Mouse (Mus musculus) midbrain, embryonic 10.5 days (tissue): ENCODE results near the gene Rtn2. TPM values are rescaled to one million over a fixed set of nuclear protein-coding genes. Genes with fewer than 3 reads are reported as not detected.

Source experiments
- DNase-seq: peaks from one replicate; pipeline ENCODE4 v3.0.0-alpha.2; 2017; ENCODE audit warnings: low spot score
- H3K27ac ChIP-seq: fragments of 300-500 bp; sonication (generic); replicated peaks from 2 replicates; pipeline ENCODE4 v1.5.1; 2016; ENCODE audit warnings: mild to moderate bottlenecking
- H3K27me3 ChIP-seq: fragments of 300-500 bp; sonication (generic); 2 replicates; pipeline ENCODE4 v1.6.1; 2016; ENCODE audit warnings: low read depth, mild to moderate bottlenecking; ENCODE audit not compliant: poor library complexity, severe bottlenecking
- H3K36me3 ChIP-seq: fragments of 300-500 bp; sonication (generic); 2 replicates; pipeline ENCODE4 v1.6.1; 2016; ENCODE audit warnings: mild to moderate bottlenecking, moderate library complexity
- H3K4me1 ChIP-seq: fragments of 300-500 bp; sonication (generic); 2 replicates; pipeline ENCODE4 v1.6.1; 2016
- H3K4me3 ChIP-seq: fragments of 300-500 bp; sonication (generic); 2 replicates; pipeline ENCODE4 v1.5.1; 2016; ENCODE audit warnings: mild to moderate bottlenecking, moderate library complexity
- H3K9me3 ChIP-seq: fragments of 300-500 bp; sonication (generic); replicated peaks from 2 replicates; pipeline ENCODE4 v1.6.1; 2016; ENCODE audit warnings: mild to moderate bottlenecking
- WGBS: fragments of 180-500 bp; shearing (Covaris S2); methylation state at CpG from one replicate; pipeline ENCODE4 v1.1.7; 2016; 5-methylcytosine and 5-hydroxymethylcytosine counted together
- polyA plus RNA-seq: library from polyadenylated mRNA; unstranded; fragments of >200 nt; fragmentation: Nextera tagmentation; extraction: Ambion mirVana; gene quantifications from 2 replicates; pipeline ENCODE4 v1.2.1, GENCODE M21; 2016

The Rtn2 gene
- polyA plus RNA-seq, 1 experiment from 2014 or later = 41.9 TPM

DNA sequence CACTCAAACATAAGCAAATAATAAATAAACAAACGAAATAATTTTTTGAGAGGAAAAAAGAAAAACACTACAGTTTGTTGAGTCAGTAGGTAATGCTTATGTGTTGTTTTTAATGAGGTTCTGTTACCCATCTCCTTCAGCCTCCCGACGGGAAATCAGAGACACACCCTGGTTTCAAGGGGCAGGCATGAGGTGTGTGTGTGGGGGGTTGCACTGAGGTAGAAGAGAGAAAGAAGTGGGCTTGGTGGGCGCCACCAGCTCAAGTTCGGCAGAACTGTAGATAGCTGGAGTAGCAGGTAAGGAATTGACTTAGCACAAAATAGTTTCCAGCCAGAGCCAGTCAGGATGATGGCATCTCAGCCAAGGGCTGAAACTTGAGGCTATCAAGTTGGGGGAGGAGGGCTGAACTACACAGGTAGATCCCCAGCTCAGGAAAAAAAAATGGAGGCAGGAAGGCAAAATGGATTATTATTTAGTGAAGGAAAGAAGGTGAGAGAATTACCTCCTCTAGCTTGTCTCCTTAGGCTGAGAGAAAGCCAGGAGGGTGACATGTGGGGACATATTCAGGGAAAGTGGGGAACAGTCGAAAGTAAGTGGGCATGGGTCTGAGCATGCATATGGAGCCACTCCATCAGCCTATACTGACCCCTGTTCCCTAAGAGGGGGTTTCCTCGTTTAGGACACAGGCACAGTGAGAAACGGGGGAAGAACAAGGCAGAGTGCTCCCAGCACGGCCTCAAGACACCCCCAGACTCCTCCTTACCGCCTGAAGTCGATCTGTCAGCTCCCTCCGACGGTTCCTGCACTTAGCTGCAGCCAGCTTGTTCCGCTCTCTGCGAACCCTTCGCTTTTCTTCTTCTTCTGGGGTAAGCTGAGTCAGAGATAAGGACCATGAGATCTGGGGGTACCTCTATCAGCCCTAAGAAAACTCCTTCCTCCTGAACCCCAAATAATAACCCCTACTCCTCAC, 23.7 kb downstream of the Rtn2 start:
- Histone ChIP-seq H3K4me1 (peaks cover 64% of the 10 kb centered on the region), H3K4me3 (peak overlapping the region; percentile 16; the same call in 1 of the 2 replicates), H3K27ac (no peak overlapping the region), H3K27me3 (peaks cover 75% of the 10 kb centered on the region), H3K36me3 (no peaks in the 10 kb centered on the region), H3K9me3 (no peaks in the 10 kb centered on the region)
- no peak for DNase-seq
- 52% methylated on average over 16 of the region's 16 CpGs for WGBS

DNA sequence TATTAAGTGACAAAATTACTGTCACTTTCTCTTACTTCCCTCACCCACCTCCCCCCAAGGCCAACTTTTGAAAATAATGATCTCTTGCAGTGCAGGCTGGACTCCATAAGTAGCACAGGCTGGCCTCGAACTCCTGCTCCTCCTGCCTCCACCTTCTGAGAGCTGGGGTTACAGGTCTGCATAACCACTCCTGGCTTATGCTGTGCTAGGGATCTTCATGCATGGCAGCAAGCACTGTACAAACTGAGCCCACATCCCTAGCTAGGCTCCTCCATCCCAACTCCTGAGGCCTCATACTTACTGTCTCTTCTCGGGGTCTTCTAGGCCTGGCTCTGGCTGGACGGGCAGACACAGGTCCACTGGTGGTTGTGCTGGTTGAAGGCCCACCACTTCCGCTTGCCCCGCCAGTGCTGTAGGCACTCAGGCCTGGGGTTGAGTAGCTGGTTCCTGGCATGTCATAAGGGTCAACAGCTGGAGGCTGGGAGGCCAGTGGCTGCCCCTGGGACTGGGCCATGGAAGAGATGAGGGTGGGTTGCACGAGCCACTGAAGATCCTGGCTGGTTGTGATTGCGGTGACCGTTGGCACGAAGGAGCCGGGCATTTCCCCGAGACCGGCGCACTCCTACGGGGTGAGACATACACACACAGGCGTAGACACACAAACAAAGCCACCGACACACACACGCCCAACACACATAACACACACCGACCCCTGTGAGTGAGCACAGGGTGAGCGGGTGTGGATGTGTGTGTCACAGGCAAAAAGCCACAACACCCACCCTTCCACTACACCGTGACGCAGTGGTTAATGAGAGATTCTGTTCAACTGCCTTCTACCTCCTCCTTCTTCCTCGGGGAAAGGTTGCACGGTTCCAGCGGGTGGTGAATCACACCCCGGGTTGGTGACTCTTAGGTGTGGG, 24.7 kb downstream of the Rtn2 start:
- DNase-seq = no peak
- no peaks in the 10 kb centered on the region for H3K9me3 ChIP-seq
- H3K36me3 ChIP-seq = no peaks in the 10 kb centered on the region
- peaks cover 74% of the 10 kb centered on the region for H3K27me3 ChIP-seq
- peaks cover 56% of the 10 kb centered on the region for H3K4me1 ChIP-seq
- H3K27ac ChIP-seq = no peak overlapping the region
- peak overlapping the region; percentile 80 for H3K4me3 ChIP-seq
- 68% methylated on average over 25 of the region's 25 CpGs for WGBS

DNA sequence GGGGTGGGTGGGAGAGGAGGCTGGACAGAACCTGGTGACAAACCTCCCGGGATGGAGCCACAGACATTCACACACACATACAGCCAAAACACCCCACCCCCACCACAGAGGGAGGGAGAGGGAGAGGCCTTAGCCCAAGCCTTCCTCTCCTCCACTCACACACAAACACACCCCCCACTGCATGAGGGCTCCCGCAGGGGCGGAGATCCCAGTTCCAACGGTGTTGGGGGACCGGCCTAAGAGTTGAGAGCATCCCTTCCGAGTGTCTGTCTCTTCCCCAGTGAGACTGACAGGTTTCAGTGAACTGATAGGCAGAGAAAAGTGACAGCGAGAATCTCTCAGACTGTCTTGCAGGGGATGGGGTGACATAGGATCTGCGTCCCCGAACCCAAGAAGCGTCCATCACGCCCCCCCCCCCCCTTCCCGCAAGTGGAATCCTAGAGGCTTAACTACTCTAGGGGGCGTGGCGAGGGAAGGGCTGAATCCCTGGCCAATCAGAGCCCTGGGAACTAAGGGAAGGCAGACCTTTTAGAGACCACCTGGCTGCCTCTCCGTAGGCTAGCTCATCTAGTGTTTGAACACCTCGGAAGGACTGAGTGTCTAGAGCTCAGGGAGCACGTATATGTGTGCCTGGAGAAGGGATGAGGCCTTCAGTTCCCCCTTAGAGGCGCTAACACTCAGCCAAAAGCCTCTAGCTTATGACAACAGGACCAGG, 25.5 kb downstream of the Rtn2 start:
- H3K36me3 ChIP-seq = no peaks in the 10 kb centered on the region
- peaks cover 68% of the 10 kb centered on the region for H3K27me3 ChIP-seq
- peaks cover 52% of the 10 kb centered on the region for H3K4me1 ChIP-seq
- WGBS = 2% methylated on average over 18 of the region's 18 CpGs
- no peaks in the 10 kb centered on the region for H3K9me3 ChIP-seq
- DNase-seq = peak; percentile 59
- H3K4me3 ChIP-seq = peak overlapping the region; percentile 80
- H3K27ac ChIP-seq = peak overlapping the region; percentile 47

DNA sequence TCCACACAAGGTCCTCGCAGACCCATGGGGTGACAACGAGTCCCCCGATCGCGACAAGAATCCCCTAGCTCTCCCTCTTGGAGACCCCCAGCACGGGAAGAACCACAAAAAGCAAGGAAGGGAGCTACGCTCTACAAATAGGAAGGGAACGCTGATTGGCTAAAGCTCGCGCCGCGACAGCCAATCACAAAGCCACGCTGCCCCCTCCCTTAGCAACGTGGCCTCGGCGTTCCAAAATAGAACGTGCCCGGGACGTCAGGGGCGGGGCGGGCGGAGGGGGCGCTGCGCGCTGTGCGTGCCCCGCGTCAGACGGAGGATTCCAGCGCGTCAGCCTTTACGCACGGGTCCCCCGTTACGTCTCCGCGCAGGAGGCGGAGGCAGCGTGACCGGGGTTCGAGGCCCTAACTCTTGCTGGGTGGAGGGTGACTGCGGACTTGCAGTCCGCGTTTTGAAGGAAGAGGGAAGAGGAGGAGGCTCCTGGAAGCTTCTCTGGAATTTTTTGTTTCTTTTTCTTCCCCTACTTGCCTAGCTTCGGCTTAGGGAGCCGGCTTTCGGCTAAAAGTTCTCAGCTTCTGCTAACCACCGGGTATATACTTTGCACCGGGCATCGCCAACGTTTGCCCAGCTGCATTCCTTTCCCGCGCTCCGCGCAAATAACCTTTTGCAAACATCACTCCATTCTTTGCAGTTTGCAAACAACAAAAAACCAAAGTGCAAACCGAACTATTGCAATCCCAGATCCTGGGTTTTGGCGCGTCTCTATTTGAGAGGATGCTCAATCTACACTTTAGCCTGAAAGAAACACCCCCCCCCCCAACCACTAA, 26.2 kb downstream of the Rtn2 start:
- peak; percentile 98 for DNase-seq
- Histone ChIP-seq H3K36me3 (no peaks in the 10 kb centered on the region), H3K4me1 (peaks cover 49% of the 10 kb centered on the region), H3K4me3 (peak overlapping the region; percentile 80), H3K27ac (peak overlapping the region; percentile 47), H3K9me3 (no peaks in the 10 kb centered on the region), H3K27me3 (peaks cover 67% of the 10 kb centered on the region)
- under 1% methylated on average over 58 of the region's 58 CpGs for WGBS

DNA sequence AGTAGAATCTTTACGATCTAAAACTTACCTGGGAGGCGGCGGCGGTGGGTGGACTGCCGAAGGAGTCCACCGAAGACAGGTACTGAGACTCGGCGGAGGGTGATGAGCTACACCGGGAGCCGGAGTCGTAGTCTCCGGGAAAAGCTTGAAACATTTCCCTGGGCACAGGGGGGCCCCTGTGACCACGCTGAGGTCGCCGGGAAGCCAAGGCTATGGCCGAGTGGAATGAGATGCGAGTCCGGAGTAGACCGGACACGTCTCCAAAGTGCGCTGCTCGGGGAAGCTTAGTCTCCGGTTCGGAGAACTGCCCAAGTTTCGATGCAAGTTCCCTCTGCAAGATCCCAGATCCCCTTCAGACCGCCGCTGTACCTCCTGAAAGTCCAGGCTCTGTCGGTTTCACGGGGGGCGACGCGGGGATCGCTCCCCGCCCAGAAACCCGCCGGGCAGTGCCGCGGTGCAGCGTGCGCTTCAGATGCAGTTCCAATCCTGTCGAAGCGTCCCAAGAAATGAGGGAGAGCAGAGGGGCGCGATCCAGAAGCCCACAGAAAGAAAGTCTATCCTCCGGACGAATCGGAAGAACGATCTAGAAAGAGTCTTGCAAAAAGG, 27.0 kb downstream of the Rtn2 start:
- no peak overlapping the region for H3K27ac ChIP-seq
- no peaks in the 10 kb centered on the region for H3K36me3 ChIP-seq
- WGBS = 2% methylated on average over 48 of the region's 48 CpGs
- H3K4me1 ChIP-seq = peaks cover 42% of the 10 kb centered on the region
- H3K4me3 ChIP-seq = peak overlapping the region; percentile 80
- peak; percentile 40 for DNase-seq
- H3K27me3 ChIP-seq = peaks cover 67% of the 10 kb centered on the region
- no peaks in the 10 kb centered on the region for H3K9me3 ChIP-seq

DNA sequence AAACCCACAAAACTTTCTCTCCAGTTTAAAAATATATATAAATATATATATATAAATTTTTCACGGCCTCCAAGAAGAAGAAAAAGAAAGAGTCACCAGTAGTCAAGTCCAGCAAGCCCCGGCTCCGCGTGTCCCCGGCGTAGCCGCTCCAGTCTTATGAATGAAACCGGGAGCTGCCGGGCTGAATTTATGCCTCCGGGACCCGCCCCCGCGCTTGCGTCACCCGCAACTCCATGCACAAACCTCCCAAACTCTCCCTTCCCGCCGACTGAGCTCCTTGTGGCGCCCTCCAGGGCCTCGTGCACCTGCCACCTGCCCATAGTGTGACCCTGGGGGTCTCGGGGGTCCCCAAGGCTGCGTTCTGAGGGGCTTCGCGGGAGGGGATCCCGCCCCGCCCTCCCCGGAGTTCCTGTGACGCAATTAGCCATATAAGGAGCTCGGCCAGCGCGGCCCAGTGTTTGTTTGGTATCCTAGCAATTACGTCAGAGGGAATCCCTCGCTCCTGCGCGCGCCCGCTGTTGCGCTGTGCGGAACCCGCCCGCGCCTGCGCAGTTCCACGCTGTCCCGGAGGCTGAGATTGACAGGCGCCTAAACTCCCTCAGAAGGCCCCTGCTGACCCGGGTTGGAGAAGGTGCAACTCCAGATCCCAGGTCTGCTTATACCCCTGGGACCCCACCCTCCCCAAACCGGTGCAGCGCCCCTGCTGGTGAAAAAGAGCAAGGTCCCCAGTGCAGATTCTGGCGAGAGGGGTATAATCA, 27.6 kb downstream of the Rtn2 start, which contains the start of gene Fosb:
TSS of gene Fosb (minus strand) at position 168 of the 758 bp plus-strand sequence.
- Histone ChIP-seq H3K4me3 (peak within 1 kb of the TSS; percentile 80), H3K4me1 (peaks cover 35% of the 10 kb centered on the region), H3K27me3 (peaks cover 67% of the 10 kb centered on the region), H3K9me3 (no peaks in the 10 kb centered on the region), H3K36me3 (no peaks in the 10 kb centered on the region), H3K27ac (peak within 1 kb of the TSS; percentile 47)
- WGBS = under 1% methylated on average over 49 of the region's 49 CpGs
- peak; percentile 95 for DNase-seq

DNA sequence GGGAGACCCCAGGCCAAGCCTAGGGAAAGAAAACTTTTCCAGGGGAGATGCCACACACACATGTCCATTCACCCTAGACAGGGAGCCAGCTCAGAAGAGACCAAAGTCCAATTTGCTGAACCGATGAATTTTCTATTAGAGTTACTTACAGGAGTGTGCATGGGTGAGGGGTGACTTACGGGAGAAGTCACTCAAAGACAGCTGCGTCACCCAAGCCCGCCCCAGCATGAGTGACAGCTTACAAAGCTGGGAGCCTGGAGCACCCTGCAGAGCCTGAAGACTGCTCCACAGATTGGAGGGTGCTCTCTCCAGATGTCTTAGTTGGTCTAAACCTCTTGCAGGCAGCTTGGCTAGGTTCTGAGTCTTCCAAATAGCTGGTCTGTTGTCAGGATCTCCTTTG, 29.6 kb downstream of the Rtn2 start:
- no peak for DNase-seq
- no peak overlapping the region for H3K27ac ChIP-seq
- no peaks in the 10 kb centered on the region for H3K36me3 ChIP-seq
- no peak overlapping the region for H3K4me3 ChIP-seq
- peaks cover 62% of the 10 kb centered on the region for H3K27me3 ChIP-seq
- H3K9me3 ChIP-seq = no peaks in the 10 kb centered on the region
- peaks cover 42% of the 10 kb centered on the region for H3K4me1 ChIP-seq
- 32% methylated on average over 4 of the region's 4 CpGs for WGBS

DNA sequence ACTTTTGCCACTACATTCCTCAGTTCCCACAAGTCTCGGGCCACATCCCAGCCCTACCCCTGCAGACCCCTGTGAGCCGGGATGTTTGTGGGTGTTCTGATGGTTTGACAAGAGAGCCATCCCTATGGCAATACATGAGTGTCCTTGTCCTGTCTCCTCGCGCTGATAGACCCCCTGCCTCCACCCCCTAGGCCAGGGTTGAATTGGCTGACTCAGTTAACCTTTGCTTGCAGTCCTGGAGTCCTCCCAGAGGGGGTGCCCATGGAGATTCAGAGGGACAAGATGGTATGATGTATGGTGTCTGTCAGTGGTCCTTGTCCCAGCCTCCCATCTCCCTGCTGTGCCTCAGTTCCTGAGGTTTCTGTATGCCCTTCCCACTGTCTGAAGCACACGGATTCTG, 31.6 kb downstream of the Rtn2 start:
- peaks cover 71% of the 10 kb centered on the region for H3K27me3 ChIP-seq
- no peak overlapping the region for H3K4me3 ChIP-seq
- H3K36me3 ChIP-seq = no peaks in the 10 kb centered on the region
- no peak overlapping the region for H3K27ac ChIP-seq
- H3K4me1 ChIP-seq = peaks cover 27% of the 10 kb centered on the region
- H3K9me3 ChIP-seq = no peaks in the 10 kb centered on the region
- WGBS = 62% methylated on average over 5 of the region's 5 CpGs
- DNase-seq = no peak

DNA sequence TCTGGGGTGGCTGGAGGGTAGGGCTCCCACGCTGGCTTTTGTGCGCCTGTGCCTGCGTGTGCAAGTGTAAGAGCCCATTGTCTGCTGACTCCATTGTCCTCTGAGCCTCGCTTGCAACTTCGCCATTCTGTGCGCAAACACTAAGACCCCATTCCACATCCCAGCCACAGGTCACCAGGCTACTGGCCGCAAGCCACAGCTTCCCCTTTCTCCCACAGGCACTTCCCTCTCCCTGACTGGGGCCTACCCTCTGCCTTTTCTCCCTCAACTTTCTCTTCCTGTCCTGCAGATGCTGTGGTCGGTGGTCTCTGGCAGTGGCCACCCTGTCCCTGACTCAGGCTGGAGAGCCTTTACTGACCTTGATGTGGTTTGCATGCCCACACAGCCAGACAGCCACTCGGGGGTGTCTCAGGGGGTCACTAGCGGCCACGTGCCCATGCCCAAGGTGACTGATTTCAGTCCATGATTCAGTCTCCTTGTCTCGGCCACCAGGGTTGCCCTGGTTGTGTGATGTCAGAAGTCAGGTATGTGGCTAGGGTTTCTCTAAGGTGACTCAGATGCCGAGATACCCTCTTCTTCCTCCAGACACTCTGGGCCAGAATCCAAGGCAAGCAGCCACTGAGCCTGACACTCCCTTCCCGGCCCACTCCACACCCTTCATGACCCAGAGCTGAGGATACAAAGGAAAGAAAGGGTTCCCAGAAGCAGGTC, 34.2 kb downstream of the Rtn2 start:
- H3K36me3 ChIP-seq = no peaks in the 10 kb centered on the region
- peaks cover 37% of the 10 kb centered on the region for H3K4me1 ChIP-seq
- no peaks in the 10 kb centered on the region for H3K9me3 ChIP-seq
- peak overlapping the region; percentile 80 for H3K27ac ChIP-seq
- peak overlapping the region; percentile 11; the same call in 1 of the 2 replicates for H3K4me3 ChIP-seq
- peaks cover 70% of the 10 kb centered on the region for H3K27me3 ChIP-seq
- 48% methylated on average over 14 of the region's 14 CpGs for WGBS
- DNase-seq = peak; percentile 28

DNA sequence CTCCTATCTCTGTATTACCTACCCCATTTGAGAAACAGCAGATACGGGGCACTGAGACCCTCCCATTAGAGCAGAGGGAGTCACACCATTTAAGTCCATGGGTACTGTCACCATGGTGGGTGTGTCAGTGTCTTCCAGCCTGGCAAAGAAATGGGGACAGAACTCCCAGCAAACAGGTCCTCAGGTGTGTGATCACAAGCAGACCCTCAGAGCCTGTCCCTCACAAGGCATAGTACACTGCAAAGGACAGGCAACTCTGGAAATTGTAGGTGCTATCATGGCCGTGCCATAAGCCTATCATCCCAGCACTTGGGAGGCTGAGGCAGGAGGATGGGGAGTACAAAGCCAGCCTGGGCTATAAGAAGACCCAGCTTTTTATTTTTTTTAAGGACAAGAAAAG, 35.8 kb downstream of the Rtn2 start:
- Histone ChIP-seq H3K27me3 (peaks cover 60% of the 10 kb centered on the region), H3K4me3 (no peak overlapping the region), H3K9me3 (no peaks in the 10 kb centered on the region), H3K36me3 (no peaks in the 10 kb centered on the region), H3K4me1 (peaks cover 41% of the 10 kb centered on the region), H3K27ac (no peak overlapping the region)
- WGBS = 74% methylated on average over 2 of the region's 2 CpGs
- no peak for DNase-seq
